Mouse (Mus musculus) CH12.LX (cell line): Measurements from ENCODE around the gene Sbds. TPM values are rescaled to one million over a fixed set of nuclear protein-coding genes. Genes with fewer than 3 reads are reported as not detected.

Experiments used
- DNase-seq: peaks from one replicate; pipeline ENCODE4 v3.0.0-alpha.2; 2013; ENCODE audit errors: extremely low read depth
- H3K27ac ChIP-seq: 2 replicates; pipeline ENCODE4 v1.5.1; 2012; ENCODE audit warnings: low read depth, mild to moderate bottlenecking, control low read depth, moderate library complexity; ENCODE audit not compliant: insufficient read depth
- H3K27me3 ChIP-seq: replicated peaks from 2 replicates; pipeline ENCODE3; 2012; ENCODE audit warnings: inconsistent platforms
- H3K36me3 ChIP-seq, 2 experiments: replicated peaks in 1 of 2; 2 replicates each; pipeline versions ENCODE3 to v1.6.1; 2012; ENCODE audit warnings: inconsistent platforms in 1 of 2, low read length in 1 of 2, mild to moderate bottlenecking in 1 of 2, mixed read lengths in 1 of 2, moderate library complexity in 1 of 2; ENCODE audit not compliant: control insufficient read depth in 1 of 2, insufficient read depth in 1 of 2
- H3K4me1 ChIP-seq, 2 experiments: 2 replicates each; pipeline ENCODE4 v1.6.1; 2012; ENCODE audit warnings: inconsistent platforms in 1 of 2, moderate library complexity in 1 of 2; ENCODE audit not compliant: insufficient read depth in 2 of 2, control insufficient read depth in 1 of 2
- H3K4me2 ChIP-seq: 2 replicates; pipeline ENCODE4 v1.6.1; 2012; ENCODE audit warnings: low read depth, mild to moderate bottlenecking, control low read depth; ENCODE audit not compliant: poor library complexity, insufficient read depth, severe bottlenecking
- H3K4me3 ChIP-seq, 3 experiments: fragments of 150-350 bp in 1 of 3; sonication (generic) in 1 of 3; replicated peaks in 1 of 3; 2 replicates each; pipeline versions ENCODE3 to v1.5.1; 2011 to 2012; ENCODE audit warnings: low read depth in 2 of 3, low read length in 2 of 3, mild to moderate bottlenecking in 2 of 3, moderate library complexity in 2 of 3, control low read depth in 1 of 3, improper control_type of control experiment in 1 of 3, inconsistent platforms in 1 of 3, mixed read lengths in 1 of 3; ENCODE audit not compliant: poor library complexity in 1 of 3
- H3K79me2 ChIP-seq: replicated peaks from 2 replicates; pipeline ENCODE4 v1.6.1; 2012; ENCODE audit warnings: mild to moderate bottlenecking, moderate library complexity; ENCODE audit not compliant: control insufficient read depth, poor library complexity, insufficient read depth, severe bottlenecking; ENCODE audit errors: extremely low read depth
- H3K9ac ChIP-seq: 2 replicates; pipeline ENCODE4 v1.6.1; 2012; ENCODE audit warnings: low read depth, mild to moderate bottlenecking, control low read depth, moderate library complexity; ENCODE audit not compliant: insufficient read depth
- H3K9me3 ChIP-seq: replicated peaks from 2 replicates; pipeline ENCODE3; 2012; ENCODE audit warnings: low read length, inconsistent platforms, mixed read lengths
- BHLHE40 ChIP-seq: IDR thresholded peaks from 2 replicates; pipeline ENCODE4 v1.6.1; 2011; ENCODE audit warnings: mild to moderate bottlenecking, low read depth, low read length, improper control_type of control experiment
- CHD1 ChIP-seq: IDR thresholded peaks from 2 replicates; pipeline ENCODE4 v1.6.1; 2012; ENCODE audit warnings: low read depth, low read length, improper control_type of control experiment, inconsistent platforms
- CTCF ChIP-seq, 2 experiments: IDR thresholded peaks in 1 of 2; conservative IDR thresholded peaks in 1 of 2; 2 replicates each; pipeline ENCODE4 v1.5.1; 2011 to 2012; ENCODE audit warnings: low read depth in 2 of 2, low read length in 2 of 2, improper control_type of control experiment in 1 of 2, inconsistent platforms in 1 of 2, mild to moderate bottlenecking in 1 of 2, moderate library complexity in 1 of 2
- E2F4 ChIP-seq: IDR thresholded peaks from 2 replicates; pipeline ENCODE4 v1.6.1; 2011; ENCODE audit warnings: low read depth, low read length, improper control_type of control experiment; ENCODE audit not compliant: insufficient replicate concordance
- ELF1 ChIP-seq: IDR thresholded peaks from 2 replicates; pipeline ENCODE4 v1.6.1; 2014; ENCODE audit warnings: low read depth, mild to moderate bottlenecking, inconsistent platforms, low read length, improper control_type of control experiment
- EP300 ChIP-seq: IDR thresholded peaks from 2 replicates; pipeline ENCODE4 v1.6.1; 2011; ENCODE audit warnings: low read length, improper control_type of control experiment
- ETS1 ChIP-seq: conservative IDR thresholded peaks from 2 replicates; pipeline ENCODE4 v1.6.1; 2012; ENCODE audit warnings: low read depth, mild to moderate bottlenecking, inconsistent platforms, low read length, improper control_type of control experiment, moderate library complexity
- GABPA ChIP-seq: IDR thresholded peaks from 2 replicates; pipeline ENCODE4 v1.6.1; 2012; ENCODE audit warnings: low read depth, low read length, improper control_type of control experiment, inconsistent platforms; ENCODE audit not compliant: insufficient replicate concordance
- IRF4 ChIP-seq: IDR thresholded peaks from 2 replicates; pipeline ENCODE4 v1.6.1; 2014; ENCODE audit warnings: low read depth, mild to moderate bottlenecking, inconsistent platforms, low read length, improper control_type of control experiment
- JUN ChIP-seq: IDR thresholded peaks from 2 replicates; pipeline ENCODE4 v1.6.1; 2011; ENCODE audit warnings: low read depth, mild to moderate bottlenecking, low read length, improper control_type of control experiment, moderate library complexity; ENCODE audit not compliant: insufficient read depth
- JUND ChIP-seq: conservative IDR thresholded peaks from 2 replicates; pipeline ENCODE4 v1.6.1; 2011; ENCODE audit warnings: low read depth, low read length, improper control_type of control experiment
- MAFK ChIP-seq: IDR thresholded peaks from 2 replicates; pipeline ENCODE4 v1.6.1; 2011; ENCODE audit warnings: low read length, improper control_type of control experiment; ENCODE audit not compliant: insufficient replicate concordance
- MEF2A ChIP-seq: IDR thresholded peaks from 2 replicates; pipeline ENCODE4 v1.6.1; 2014; ENCODE audit warnings: low read depth, mild to moderate bottlenecking, inconsistent platforms, low read length, improper control_type of control experiment, borderline replicate concordance
- MYC ChIP-seq: IDR thresholded peaks from 2 replicates; pipeline ENCODE4 v1.6.1; 2011; ENCODE audit warnings: low read depth, mild to moderate bottlenecking, improper control_type of control experiment, low read length
- POLR2AphosphoS2 ChIP-seq: IDR thresholded peaks from 2 replicates; pipeline ENCODE4 v1.6.1; 2011; ENCODE audit warnings: low read depth, low read length, improper control_type of control experiment
- SIN3A ChIP-seq: IDR thresholded peaks from 2 replicates; pipeline ENCODE4 v1.6.1; 2012; ENCODE audit warnings: low read length, improper control_type of control experiment, inconsistent platforms
- SMC3 ChIP-seq: IDR thresholded peaks from 2 replicates; pipeline ENCODE4 v1.6.1; 2011; ENCODE audit warnings: low read depth, low read length, improper control_type of control experiment
- TBP ChIP-seq: conservative IDR thresholded peaks from 2 replicates; pipeline ENCODE4 v1.6.1; 2011; ENCODE audit warnings: low read depth, low read length, improper control_type of control experiment
- TCF12 ChIP-seq: IDR thresholded peaks from 2 replicates; pipeline ENCODE4 v1.6.1; 2014; ENCODE audit warnings: low read depth, mild to moderate bottlenecking, inconsistent platforms, low read length, improper control_type of control experiment
- USF2 ChIP-seq: conservative IDR thresholded peaks from 2 replicates; pipeline ENCODE4 v1.6.1; 2011; ENCODE audit warnings: low read depth, low read length, improper control_type of control experiment
- ZC3H11A ChIP-seq: IDR thresholded peaks from 2 replicates; pipeline ENCODE4 v1.6.1; 2012; ENCODE audit warnings: low read depth, mild to moderate bottlenecking, inconsistent platforms, low read length, improper control_type of control experiment
- ZKSCAN1 ChIP-seq: IDR thresholded peaks from 2 replicates; pipeline ENCODE4 v1.6.1; 2012; ENCODE audit warnings: low read depth, inconsistent platforms, low read length, improper control_type of control experiment, borderline replicate concordance
- ZMIZ1 ChIP-seq: IDR thresholded peaks from 2 replicates; pipeline ENCODE4 v1.6.1; 2012; ENCODE audit warnings: low read depth, mild to moderate bottlenecking, inconsistent platforms, low read length, improper control_type of control experiment
- dilution Hi-C: fragments of 300-500 bp; cut with MboI; formaldehyde crosslinking; loops from 2 replicates; pipeline ENCODE4 v1.14.3; 2020; ENCODE audit warnings: low sequenced_read_pairs; ENCODE audit not compliant: extremely low pct_unique_long_range_greater_than_20kb, extremely low pct_ligation_motif_present
- in situ Hi-C: fragments of 300-500 bp; cut with MboI; formaldehyde crosslinking; loops from 3 replicates; pipeline ENCODE4 v1.14.3; 2019; ENCODE audit warnings: low sequenced_read_pairs, low pct_ligation_motif_present, low pct_unique_long_range_greater_than_20kb, mixed read lengths
- polyA plus RNA-seq: library from polyadenylated mRNA; unstranded; fragments of >175 nt; gene quantifications from 2 replicates; pipeline ENCODE4 v1.2.1, GENCODE M21; 2012; ENCODE audit warnings: low read depth; ENCODE audit not compliant: insufficient read length
- total RNA-seq, 2 experiments: library from RNA; depleted of rRNA; stranded (reverse); fragments of 300-350 nt in 1 of 2; fragments of >200 nt in 1 of 2; gene quantifications; 2 replicates each; pipeline ENCODE4 v1.2.3; 2012 to 2014

Sbds gene
- total and polyA plus RNA-seq, 3 experiments = 37.0 to 81.2 (median 43.9) TPM

- Histone ChIP-seq H3K27ac (no peak overlapping the region), H3K9me3 (peaks cover 2% of the 10 kb centered on the region), H3K9ac (no peak overlapping the region), H3K27me3 (no peaks in the 10 kb centered on the region), H3K79me2 (peaks cover 4% of the 10 kb centered on the region), H3K36me3 (peaks cover 47 to 80% of the 10 kb centered on the region in 2 experiments), H3K4me3 (no peak overlapping the region), H3K4me1 (peaks cover 16 to 49% of the 10 kb centered on the region in 2 experiments; a peak in 3 of 4 replicates), H3K4me2 (no peak overlapping the region)
- no peak for DNase-seq
- no peak for TF ChIP-seq ZKSCAN1
- no peak for TF ChIP-seq GABPA
- no peak for TF ChIP-seq CTCF (conservative IDR thresholded peaks at IDR 0.05 in 1 of 2, IDR thresholded peaks at IDR 0.05 in 1 of 2; ENCODE audit: low read depth in 2 of 2, low read length in 2 of 2)
- no peak for TF ChIP-seq SMC3
- TF ChIP-seq BHLHE40 = no peak
- no peak for TF ChIP-seq ZC3H11A
- TF ChIP-seq SIN3A = no peak
- no peak for TF ChIP-seq TBP
- no peak for TF ChIP-seq USF2
- TF ChIP-seq E2F4 = no peak
- no peak for TF ChIP-seq ZMIZ1
- in situ Hi-C loops = no loop called here
- dilution Hi-C loops = no loop called here
Observed at GRCm38 (mm10) chr5:130197454-130197853, 57.9 kb downstream of the Sbds start.

DNA sequence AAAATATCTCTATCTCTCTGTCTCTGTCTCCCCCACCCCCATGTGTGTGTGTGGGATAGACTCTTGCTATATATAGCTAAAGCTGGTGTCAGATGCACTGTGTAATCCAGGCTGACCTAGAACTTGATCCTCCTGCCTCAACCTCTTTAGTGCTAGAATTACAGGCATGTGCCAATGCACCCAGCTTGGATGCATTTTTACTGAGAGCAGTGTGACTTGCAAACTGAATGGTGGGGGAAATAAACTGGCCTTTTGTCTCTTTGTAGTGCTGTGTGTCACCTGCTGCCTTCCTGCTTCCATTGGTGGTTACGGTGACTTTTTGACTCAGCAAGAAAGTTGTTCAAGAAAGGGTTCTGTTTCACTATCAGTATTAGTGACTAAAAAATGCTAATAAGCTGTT is 59.0 kb downstream of the Sbds start:
- peak; percentile 63 for TF ChIP-seq TCF12
- TF ChIP-seq MEF2A = peak; percentile 86
- TF ChIP-seq ETS1 = peak; percentile 83
- TF ChIP-seq POLR2AphosphoS2 = no peak
- peak; percentile 62; the same call in 1 of the 2 replicates for TF ChIP-seq MAFK
- peak; percentile 95 for TF ChIP-seq IRF4
- no peak for TF ChIP-seq ZC3H11A
- 0 out of 2 replicates have a peak, but pooled peaks have one; percentile 53 for TF ChIP-seq TBP
- TF ChIP-seq ELF1 = no peak
- TF ChIP-seq JUND = peak; percentile 90
- no peak for TF ChIP-seq CHD1
- TF ChIP-seq MYC = 0 out of 2 replicates have a peak, but pooled peaks have one; percentile 71
- TF ChIP-seq JUN = peak; percentile 75
- TF ChIP-seq BHLHE40 = peak; percentile 94
- peak; percentile 86 for TF ChIP-seq EP300
- no peak overlapping the region for H3K4me3 ChIP-seq
- H3K27me3 ChIP-seq = no peaks in the 10 kb centered on the region
- H3K36me3 ChIP-seq = peaks cover 51 to 83% of the 10 kb centered on the region in 2 experiments
- no peaks in the 10 kb centered on the region for H3K9me3 ChIP-seq
- dilution Hi-C loops = no loop called here
- H3K79me2 ChIP-seq = peaks cover 6% of the 10 kb centered on the region
- 0 out of 2 replicates have a peak overlapping the region, but pooled peaks have one; percentile 35 for H3K9ac ChIP-seq
- H3K27ac ChIP-seq = peak overlapping the region; percentile 58
- H3K4me1 ChIP-seq = peaks cover 16 to 49% of the 10 kb centered on the region in 2 experiments; a peak in 3 of 4 replicates
- in situ Hi-C loops = no loop called here
- DNase-seq = peak; percentile 82
- H3K4me2 ChIP-seq = peak overlapping the region; percentile 18

Other genes starting within 250 kb of the Sbds start
- 54.4 and 70.4 TPM in 2 replicates for gene Asl, start 226.3 kb downstream of the Sbds start, total RNA-seq (2012; rRNA removed)
- gene Asl, start 226.3 kb downstream of the Sbds start, total RNA-seq (2014; rRNA removed) = 44.8 and 45.3 TPM in 2 replicates
- 60.1 and 61.0 TPM in 2 replicates for gene Asl, start 226.3 kb downstream of the Sbds start, polyA plus RNA-seq
- gene Crcp, start 226.2 kb downstream of the Sbds start, total RNA-seq (2012; rRNA removed) = 42.3 and 50.2 TPM in 2 replicates
- 57.1 and 58.3 TPM in 2 replicates for gene Crcp, start 226.2 kb downstream of the Sbds start, total RNA-seq (2014; rRNA removed)
- gene Crcp, start 226.2 kb downstream of the Sbds start, polyA plus RNA-seq = 63.2 and 73.6 TPM in 2 replicates
- 36.8 and 45.5 TPM in 2 replicates for gene Tpst1, start 182.2 kb downstream of the Sbds start, total RNA-seq (2012; rRNA removed)
- 49.9 and 52.5 TPM in 2 replicates for gene Tpst1, start 182.2 kb downstream of the Sbds start, total RNA-seq (2014; rRNA removed)
- gene Tpst1, start 182.2 kb downstream of the Sbds start, polyA plus RNA-seq = 43.2 and 50.4 TPM in 2 replicates
- 3.7 and 4.3 TPM in 2 replicates for gene Kctd7, start 110.7 kb downstream of the Sbds start, total RNA-seq (2012; rRNA removed)
- 2.8 and 3.3 TPM in 2 replicates for gene Kctd7, start 110.7 kb downstream of the Sbds start, total RNA-seq (2014; rRNA removed)
- gene Kctd7, start 110.7 kb downstream of the Sbds start, polyA plus RNA-seq = 2.6 and 2.8 TPM in 2 replicates
- gene Rabgef1, start 83.7 kb downstream of the Sbds start, total RNA-seq (2012; rRNA removed) = 26.4 and 26.7 TPM in 2 replicates
- gene Rabgef1, start 83.7 kb downstream of the Sbds start, total RNA-seq (2014; rRNA removed) = 19.3 and 20.1 TPM in 2 replicates
- 31.6 and 34.4 TPM in 2 replicates for gene Rabgef1, start 83.7 kb downstream of the Sbds start, polyA plus RNA-seq
- gene Tmem248, start 38.4 kb downstream of the Sbds start, total RNA-seq (2012; rRNA removed) = 82.9 and 100 TPM in 2 replicates
- gene Tmem248, start 38.4 kb downstream of the Sbds start, total RNA-seq (2014; rRNA removed) = 72.1 and 77.6 TPM in 2 replicates
- gene Tmem248, start 38.4 kb downstream of the Sbds start, polyA plus RNA-seq = 80.9 and 87.7 TPM in 2 replicates
- gene Tyw1, start 89 bp upstream of the Sbds start, total RNA-seq (2012; rRNA removed) = 45.5 and 46.5 TPM in 2 replicates
- 34.7 and 35.1 TPM in 2 replicates for gene Tyw1, start 89 bp upstream of the Sbds start, total RNA-seq (2014; rRNA removed)
- gene Tyw1, start 89 bp upstream of the Sbds start, polyA plus RNA-seq = 34.0 and 37.1 TPM in 2 replicates
- gene Caln1, start 113.9 kb upstream of the Sbds start, total RNA-seq (2012; rRNA removed) = under 0.01 and 0.08 TPM in 2 replicates
- not detected in 2 replicates for gene Caln1, start 113.9 kb upstream of the Sbds start, total RNA-seq (2014; rRNA removed)
- gene Caln1, start 113.9 kb upstream of the Sbds start, polyA plus RNA-seq = 0.14 TPM in 1 of 2 replicates, not detected in the other
- not detected in 2 replicates for gene A330070K13Rik, start 129.1 kb upstream of the Sbds start, total RNA-seq (2012; rRNA removed)
- not detected in 2 replicates for gene A330070K13Rik, start 129.1 kb upstream of the Sbds start, total RNA-seq (2014; rRNA removed)
- not detected in 2 replicates for gene A330070K13Rik, start 129.1 kb upstream of the Sbds start, polyA plus RNA-seq